Mouse (Mus musculus): Measurements from ENCODE around the gene Tusc2. TPM values are rescaled to one million over a fixed set of nuclear protein-coding genes. Genes with fewer than 3 reads are reported as not detected.

Tusc2 gene
- polyA plus RNA-seq, 1 experiment, result 23.3 TPM

DNA sequence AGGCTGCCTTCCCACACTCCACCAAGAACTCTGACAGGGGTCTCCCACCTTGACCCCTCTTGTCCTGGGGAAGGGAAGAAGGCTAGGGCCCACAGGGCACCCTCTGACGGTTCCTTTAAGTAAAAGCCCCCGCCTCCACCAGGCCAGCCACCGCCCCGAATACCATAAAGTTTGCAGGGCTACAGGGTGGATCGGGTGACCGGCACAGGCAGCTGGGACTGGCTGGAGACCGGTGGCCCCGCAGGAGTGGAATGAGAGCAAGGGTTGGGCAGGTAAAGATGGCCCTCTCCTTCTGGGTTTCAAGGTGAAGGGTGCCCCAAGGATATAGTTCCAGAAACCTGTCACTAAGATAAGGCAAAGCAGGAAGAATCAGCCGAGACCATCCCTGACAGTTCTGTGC is 43.5 kb downstream of the Tusc2 start:
- Histone ChIP-seq H3K4me3 (replicated peaks) (no peak overlapping the region), H3K9me3 (no peaks in the 10 kb centered on the region), H3K36me3 (replicated peaks; ENCODE audit: low read length) (no peaks in the 10 kb centered on the region), H3K4me1 (peaks cover 60% of the 10 kb centered on the region), H3K27me3 (replicated peaks) (peaks cover 42% of the 10 kb centered on the region)
- no peak for TF ChIP-seq FLI1 (IDR thresholded peaks at IDR 0.05; ENCODE audit: low read length)
- no peak for TF ChIP-seq GATA1 (IDR thresholded peaks at IDR 0.05; ENCODE audit: borderline replicate concordance, low read length)

DNA sequence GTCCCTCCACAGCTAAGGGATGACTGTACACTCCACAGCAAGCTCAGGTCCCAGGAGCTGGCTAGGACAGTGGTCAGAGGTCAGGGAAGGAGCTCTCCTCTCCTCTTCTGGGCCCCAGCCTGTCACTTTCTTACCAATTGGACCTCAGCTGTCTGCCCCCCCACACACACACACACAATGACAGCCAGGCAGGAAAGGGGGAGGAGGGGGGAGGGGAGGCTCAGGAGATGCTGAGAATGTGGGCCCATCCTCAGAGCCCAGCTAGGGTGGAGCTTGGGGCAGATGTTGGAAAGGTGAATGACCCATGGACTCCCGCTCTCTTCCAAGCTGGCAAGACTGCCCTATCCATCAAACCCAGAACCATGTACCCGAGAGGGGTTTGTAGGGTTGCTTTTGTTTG is 44.0 kb downstream of the Tusc2 start:
- no peaks in the 10 kb centered on the region for H3K36me3 ChIP-seq (replicated peaks; ENCODE audit: low read length)
- H3K4me1 ChIP-seq, result peaks cover 60% of the 10 kb centered on the region
- no peaks in the 10 kb centered on the region for H3K9me3 ChIP-seq
- TF ChIP-seq FLI1 (IDR thresholded peaks at IDR 0.05; ENCODE audit: low read length) (no peak), GATA1 (IDR thresholded peaks at IDR 0.05; ENCODE audit: borderline replicate concordance, low read length) (no peak)
- peaks cover 40% of the 10 kb centered on the region for H3K27me3 ChIP-seq (replicated peaks)
- H3K4me3 ChIP-seq (replicated peaks), result peak overlapping the region; percentile 8

DNA sequence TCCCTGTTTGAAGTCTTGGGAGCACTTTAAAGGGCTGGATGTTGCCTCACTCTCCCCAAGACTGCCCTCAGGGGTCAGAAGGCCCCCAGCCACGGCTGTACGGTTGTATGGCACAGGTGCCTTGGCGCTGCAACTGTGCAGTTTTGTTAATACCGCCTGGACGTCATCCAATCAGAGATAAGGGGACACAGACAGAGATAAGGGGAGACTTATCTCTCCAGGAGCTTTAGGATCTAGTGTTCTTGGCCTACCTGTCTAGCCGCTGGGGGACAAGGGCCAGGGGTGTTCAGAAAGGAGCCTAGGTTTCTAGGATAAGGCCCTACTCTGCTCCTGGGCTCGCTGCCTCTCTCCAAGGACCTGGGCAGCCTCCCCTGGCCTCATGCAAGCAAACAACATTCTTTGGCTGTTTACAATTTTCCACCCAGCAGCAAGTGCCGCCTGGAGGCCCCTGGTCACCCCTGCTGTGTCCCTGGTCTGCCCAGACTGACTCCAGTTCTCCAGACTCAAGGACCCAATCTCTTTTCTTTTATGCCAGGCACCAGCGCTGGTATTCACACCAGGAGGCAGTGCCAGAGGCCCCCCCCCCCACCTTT is 44.7 kb downstream of the Tusc2 start:
- Histone ChIP-seq H3K4me3 (replicated peaks) (no peak overlapping the region), H3K9me3 (no peaks in the 10 kb centered on the region), H3K27me3 (replicated peaks) (peaks cover 40% of the 10 kb centered on the region), H3K36me3 (replicated peaks; ENCODE audit: low read length) (no peaks in the 10 kb centered on the region), H3K4me1 (peaks cover 57% of the 10 kb centered on the region)
- no peak for TF ChIP-seq FLI1 (IDR thresholded peaks at IDR 0.05; ENCODE audit: low read length)
- TF ChIP-seq GATA1 (IDR thresholded peaks at IDR 0.05; ENCODE audit: borderline replicate concordance, low read length), result no peak

DNA sequence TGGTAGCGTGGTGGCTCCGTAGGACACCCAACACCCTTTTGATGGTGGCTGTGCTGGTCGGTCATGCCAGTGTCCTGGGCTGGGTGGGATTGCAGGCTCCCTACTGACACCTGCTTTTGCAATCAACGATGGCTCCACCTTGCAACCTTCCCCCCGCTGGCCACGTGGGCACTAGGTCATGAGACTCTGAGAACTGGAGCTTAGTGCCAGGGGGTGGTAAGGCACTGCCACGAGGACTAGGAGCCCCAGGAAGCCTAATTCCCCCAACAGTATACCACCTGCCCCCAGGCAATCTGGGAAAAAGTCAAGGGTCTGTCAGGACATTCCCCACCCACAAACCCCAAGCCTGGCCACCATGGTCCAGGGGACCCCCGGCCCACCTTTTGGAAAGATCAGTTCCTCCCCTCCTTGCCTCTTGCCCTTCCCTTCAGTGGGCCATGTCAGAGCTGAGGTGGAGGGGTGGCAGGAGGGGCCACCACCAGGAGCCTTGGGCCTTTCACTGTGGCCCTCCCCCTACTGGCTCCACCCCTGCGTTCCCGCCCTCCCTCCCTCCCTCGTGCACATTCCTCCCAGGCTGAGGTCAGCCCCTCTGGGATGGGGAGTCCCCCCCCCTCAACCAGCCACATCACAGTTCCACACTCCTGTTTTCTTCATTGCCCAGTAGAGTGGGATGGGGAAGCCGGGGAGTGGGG is 45.8 kb downstream of the Tusc2 start, which contains the start of gene Sema3b:
Gene Sema3b, minus strand, starts transcription at position 489 of the 692 bp plus-strand sequence.
- peaks cover 4% of the 10 kb centered on the region for H3K36me3 ChIP-seq (replicated peaks; ENCODE audit: low read length)
- H3K4me1 ChIP-seq, result peaks cover 62% of the 10 kb centered on the region
- peaks cover 35% of the 10 kb centered on the region for H3K27me3 ChIP-seq (replicated peaks)
- H3K9me3 ChIP-seq, result no peaks in the 10 kb centered on the region
- TF ChIP-seq GATA1 (IDR thresholded peaks at IDR 0.05; ENCODE audit: borderline replicate concordance, low read length), result no peak
- TF ChIP-seq FLI1 (IDR thresholded peaks at IDR 0.05; ENCODE audit: low read length), result no peak
- peak within 1 kb of the TSS; percentile 30 for H3K4me3 ChIP-seq (replicated peaks)

DNA sequence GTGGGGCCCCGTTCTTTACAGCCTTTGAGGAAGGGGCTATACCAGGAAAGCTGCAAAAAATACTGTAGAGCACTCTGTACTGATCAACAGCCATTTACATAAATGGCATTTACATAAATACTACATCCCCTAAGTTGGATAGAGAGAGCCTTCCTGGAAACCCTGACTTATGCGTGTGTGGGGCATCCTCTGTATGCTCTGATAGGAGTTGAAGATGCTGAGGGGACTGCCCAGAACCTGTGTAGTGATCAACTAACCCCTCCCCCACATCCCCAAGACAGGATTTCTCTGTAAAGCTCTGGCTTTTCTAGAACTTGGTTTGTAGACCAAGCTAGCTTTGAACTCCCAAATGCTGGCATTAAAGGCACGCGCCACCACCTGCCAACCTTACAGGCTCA is 46.4 kb downstream of the Tusc2 start:
- Histone ChIP-seq H3K4me1 (peaks cover 62% of the 10 kb centered on the region), H3K9me3 (no peaks in the 10 kb centered on the region), H3K27me3 (replicated peaks) (peaks cover 30% of the 10 kb centered on the region)

DNA sequence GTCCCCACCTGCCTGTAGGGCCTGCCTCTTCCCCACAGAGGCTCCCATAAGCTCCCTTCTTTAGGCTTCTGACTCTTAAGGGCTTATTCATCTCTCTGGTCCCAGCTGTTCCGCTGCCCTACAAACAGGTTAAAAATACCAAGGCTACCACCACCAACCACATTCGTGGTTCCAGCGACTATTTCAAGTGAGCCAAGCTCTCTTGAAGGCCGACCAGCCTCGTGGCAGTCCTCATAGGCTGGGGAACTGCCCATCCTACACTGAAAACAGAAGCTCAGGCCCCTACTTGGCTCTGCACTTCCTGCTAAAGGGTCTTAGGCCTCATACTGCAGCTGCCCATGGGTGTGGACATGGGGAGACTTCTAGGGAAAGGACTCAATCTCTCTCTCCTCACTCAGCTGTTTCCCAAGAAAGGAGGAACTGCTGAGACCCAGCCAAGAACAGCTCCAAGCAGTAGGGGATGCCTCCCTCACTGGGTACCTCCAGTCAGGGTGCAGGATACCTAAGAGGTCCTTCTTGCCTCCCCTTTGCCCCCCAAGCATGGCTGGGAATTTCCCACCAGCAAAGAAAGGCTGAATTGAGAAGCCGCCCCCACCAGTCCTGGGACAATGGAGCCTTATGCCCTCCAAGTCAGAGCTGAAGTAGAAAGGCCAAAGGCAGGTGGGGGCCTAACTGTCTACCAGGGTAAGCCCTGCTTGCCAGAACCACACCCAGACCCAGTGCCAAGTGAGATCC is 48.6 kb downstream of the Tusc2 start:
- no peak for TF ChIP-seq GATA1 (IDR thresholded peaks at IDR 0.05; ENCODE audit: borderline replicate concordance, low read length)
- TF ChIP-seq FLI1 (IDR thresholded peaks at IDR 0.05; ENCODE audit: low read length), result no peak
- H3K36me3 ChIP-seq (replicated peaks; ENCODE audit: low read length), result peaks cover 31% of the 10 kb centered on the region
- peak overlapping the region; percentile 91 for H3K4me3 ChIP-seq (replicated peaks)
- peaks cover 15% of the 10 kb centered on the region for H3K27me3 ChIP-seq (replicated peaks)
- no peaks in the 10 kb centered on the region for H3K9me3 ChIP-seq
- H3K4me1 ChIP-seq, result peaks cover 63% of the 10 kb centered on the region

More for the DNA sequence above, 46.4 kb downstream of the Tusc2 start:
- H3K4me3 ChIP-seq (replicated peaks), result no peak overlapping the region
- H3K36me3 ChIP-seq (replicated peaks; ENCODE audit: low read length), result peaks cover 9% of the 10 kb centered on the region
- TF ChIP-seq FLI1 (IDR thresholded peaks at IDR 0.05; ENCODE audit: low read length) (no peak), GATA1 (IDR thresholded peaks at IDR 0.05; ENCODE audit: borderline replicate concordance, low read length) (no peak)

DNA sequence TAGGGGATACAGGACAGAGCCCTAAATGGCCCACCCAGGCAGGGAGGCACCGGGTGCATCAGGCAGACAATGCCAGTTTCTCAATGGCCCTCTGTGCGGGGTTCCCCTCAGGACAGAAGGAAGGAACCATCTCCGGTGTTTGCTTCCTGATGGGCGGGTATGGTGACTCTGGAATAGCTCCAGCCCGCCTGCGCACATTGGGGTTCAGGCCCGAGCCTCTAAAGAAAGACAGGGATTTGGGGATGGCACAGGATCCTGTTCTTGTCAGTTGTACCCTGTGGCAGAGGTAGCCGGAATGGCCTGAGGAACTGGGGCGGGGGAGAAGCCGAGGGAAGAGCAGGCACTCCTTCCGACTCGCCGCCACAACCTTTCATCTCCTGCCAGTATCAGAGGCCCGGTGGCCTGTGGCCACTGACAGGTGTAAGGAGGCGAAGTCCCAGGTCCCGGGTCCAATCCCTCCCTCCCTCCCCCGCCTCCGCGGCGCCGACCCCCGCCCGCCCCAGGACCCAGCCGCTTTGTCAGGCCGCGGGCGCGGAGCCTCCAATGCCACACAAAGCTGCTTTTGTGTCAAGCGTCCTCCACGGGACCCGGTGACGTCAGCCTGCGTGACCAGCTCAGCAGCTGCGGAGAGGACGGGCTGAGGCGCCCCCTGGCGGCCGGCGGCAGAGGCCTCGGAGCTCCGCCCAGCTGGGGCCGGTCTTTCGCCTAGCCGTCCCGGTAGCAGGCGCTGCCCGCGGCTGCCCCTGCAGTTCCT is 49.3 kb downstream of the Tusc2 start:
- H3K4me1 ChIP-seq, result peaks cover 59% of the 10 kb centered on the region
- peaks cover 37% of the 10 kb centered on the region for H3K36me3 ChIP-seq (replicated peaks; ENCODE audit: low read length)
- peaks cover 9% of the 10 kb centered on the region for H3K27me3 ChIP-seq (replicated peaks)
- H3K9me3 ChIP-seq, result no peaks in the 10 kb centered on the region
- TF ChIP-seq GATA1 (IDR thresholded peaks at IDR 0.05; ENCODE audit: borderline replicate concordance, low read length) (no peak), FLI1 (IDR thresholded peaks at IDR 0.05; ENCODE audit: low read length) (no peak)
- H3K4me3 ChIP-seq (replicated peaks), result peak overlapping the region; percentile 91

DNA sequence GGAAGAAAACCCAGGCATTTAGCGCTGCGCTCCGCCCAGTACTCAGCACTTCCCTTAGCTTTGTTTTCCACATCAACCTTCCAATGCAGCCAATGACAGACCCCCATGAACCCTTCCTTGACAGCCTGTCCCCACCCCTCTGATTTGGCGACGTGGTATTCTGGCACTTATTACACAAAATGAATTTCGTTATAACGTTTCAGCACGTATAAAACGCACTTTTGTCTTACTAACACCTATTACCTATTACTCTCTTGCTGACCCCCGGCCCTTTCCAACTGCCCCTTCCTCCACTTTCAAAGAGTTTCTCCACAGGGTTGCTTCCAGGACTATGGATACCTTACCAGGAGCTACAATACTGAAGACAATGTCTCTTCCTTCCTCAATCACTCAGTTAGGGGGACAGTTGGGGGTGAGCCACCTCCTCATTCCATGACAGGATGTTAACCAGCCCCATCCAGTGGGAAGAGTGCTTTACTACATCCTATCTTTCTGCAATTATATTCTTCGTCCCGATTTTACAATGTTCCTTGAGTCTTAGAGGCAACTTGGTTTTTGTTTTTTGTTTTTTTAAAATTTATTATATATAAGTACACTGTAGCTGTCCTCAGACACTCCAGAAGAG is 50.0 kb downstream of the Tusc2 start:
- peaks cover 6% of the 10 kb centered on the region for H3K27me3 ChIP-seq (replicated peaks)
- no peak for TF ChIP-seq FLI1 (IDR thresholded peaks at IDR 0.05; ENCODE audit: low read length)
- TF ChIP-seq GATA1 (IDR thresholded peaks at IDR 0.05; ENCODE audit: borderline replicate concordance, low read length), result no peak
- peak overlapping the region; percentile 91 for H3K4me3 ChIP-seq (replicated peaks)
- H3K9me3 ChIP-seq, result no peaks in the 10 kb centered on the region
- H3K36me3 ChIP-seq (replicated peaks; ENCODE audit: low read length), result peaks cover 42% of the 10 kb centered on the region
- H3K4me1 ChIP-seq, result peaks cover 59% of the 10 kb centered on the region

DNA sequence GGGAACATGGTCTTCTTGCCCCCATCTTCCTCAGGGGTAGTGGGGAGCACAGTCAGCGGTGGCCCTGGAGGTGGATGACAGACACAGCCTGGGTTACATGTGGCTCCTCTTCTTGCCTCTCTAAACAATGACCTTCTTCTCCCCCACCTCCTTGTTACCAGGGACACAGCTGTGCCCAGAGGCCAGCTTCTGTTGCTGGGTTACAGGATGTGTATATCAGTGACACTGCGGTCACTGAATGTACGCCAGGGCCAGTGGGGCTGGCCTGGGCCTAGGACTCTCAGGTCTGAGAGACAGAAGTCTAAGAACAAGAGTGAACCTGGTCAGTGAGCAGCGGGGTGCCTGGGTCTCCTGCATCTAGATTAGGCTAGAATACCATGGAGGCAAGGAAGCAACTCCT is 52.0 kb downstream of the Tusc2 start:
- no peaks in the 10 kb centered on the region for H3K27me3 ChIP-seq (replicated peaks)
- H3K36me3 ChIP-seq (replicated peaks; ENCODE audit: low read length), result peaks cover 62% of the 10 kb centered on the region
- no peak overlapping the region for H3K4me3 ChIP-seq (replicated peaks)
- no peaks in the 10 kb centered on the region for H3K9me3 ChIP-seq
- peaks cover 48% of the 10 kb centered on the region for H3K4me1 ChIP-seq
- TF ChIP-seq FLI1 (IDR thresholded peaks at IDR 0.05; ENCODE audit: low read length), result no peak
- no peak for TF ChIP-seq GATA1 (IDR thresholded peaks at IDR 0.05; ENCODE audit: borderline replicate concordance, low read length)

Other genes starting within 250 kb of the Tusc2 start
- gene Hemk1, start 224.9 kb upstream of the Tusc2 start, polyA plus RNA-seq (2012; ENCODE audit: insufficient read depth, low replicate concordance), result 8.1 TPM in 1 of 2 replicates, not detected in the other
- not detected in 2 replicates for gene 6430571L13Rik, start 222.7 kb upstream of the Tusc2 start, polyA plus RNA-seq (2012; ENCODE audit: insufficient read depth, low replicate concordance)
- not detected in 2 replicates for gene Cacna2d2, start 163.6 kb upstream of the Tusc2 start, polyA plus RNA-seq (2012; ENCODE audit: insufficient read depth, low replicate concordance)
- gene Tmem115, start 29.3 kb upstream of the Tusc2 start, polyA plus RNA-seq (2012; ENCODE audit: insufficient read depth, low replicate concordance), result 12.0 and 24.4 TPM in 2 replicates
- 4.2 and 18.5 TPM in 2 replicates for gene Cyb561d2, start 21.1 kb upstream of the Tusc2 start, polyA plus RNA-seq (2012; ENCODE audit: insufficient read depth, low replicate concordance)
- gene Nprl2, start 21.0 kb upstream of the Tusc2 start, polyA plus RNA-seq (2012; ENCODE audit: insufficient read depth, low replicate concordance), result 0.37 TPM in 1 of 2 replicates, not detected in the other
- 0.68 TPM in 1 of 2 replicates, not detected in the other for gene Zmynd10, start 16.0 kb upstream of the Tusc2 start, polyA plus RNA-seq (2012; ENCODE audit: insufficient read depth, low replicate concordance)
- gene Rassf1, start 11.7 kb upstream of the Tusc2 start, polyA plus RNA-seq (2012; ENCODE audit: insufficient read depth, low replicate concordance), result 10.3 and 12.6 TPM in 2 replicates
- gene Hyal2, start 4.7 kb downstream of the Tusc2 start, polyA plus RNA-seq (2012; ENCODE audit: insufficient read depth, low replicate concordance), result 10.8 and 11.8 TPM in 2 replicates
- 1.6 and 2.6 TPM in 2 replicates for gene Hyal1, start 13.7 kb downstream of the Tusc2 start, polyA plus RNA-seq (2012; ENCODE audit: insufficient read depth, low replicate concordance)
- 63.3 and 72.4 TPM in 2 replicates for gene Naa80, start 15.6 kb downstream of the Tusc2 start, polyA plus RNA-seq (2012; ENCODE audit: insufficient read depth, low replicate concordance)
- 0.31 TPM in 1 of 2 replicates, not detected in the other for gene Hyal3, start 17.6 kb downstream of the Tusc2 start, polyA plus RNA-seq (2012; ENCODE audit: insufficient read depth, low replicate concordance)
- gene Ifrd2, start 24.4 kb downstream of the Tusc2 start, polyA plus RNA-seq (2012; ENCODE audit: insufficient read depth, low replicate concordance), result 32.1 and 34.9 TPM in 2 replicates
- not detected in 2 replicates for gene Sema3b, start 46.0 kb downstream of the Tusc2 start, polyA plus RNA-seq (2012; ENCODE audit: insufficient read depth, low replicate concordance)
- gene Gnai2, start 72.1 kb downstream of the Tusc2 start, polyA plus RNA-seq (2012; ENCODE audit: insufficient read depth, low replicate concordance), result 1,319 and 1,886 TPM in 2 replicates
- gene Slc38a3, start 106.3 kb downstream of the Tusc2 start, polyA plus RNA-seq (2012; ENCODE audit: insufficient read depth, low replicate concordance), result not detected in 2 replicates
- not detected in 2 replicates for gene Gnat1, start 116.5 kb downstream of the Tusc2 start, polyA plus RNA-seq (2012; ENCODE audit: insufficient read depth, low replicate concordance)
- not detected in 2 replicates for gene Sema3f, start 147.2 kb downstream of the Tusc2 start, polyA plus RNA-seq (2012; ENCODE audit: insufficient read depth, low replicate concordance)
- gene Rbm5, start 207.7 kb downstream of the Tusc2 start, polyA plus RNA-seq (2012; ENCODE audit: insufficient read depth, low replicate concordance), result 3.9 and 7.6 TPM in 2 replicates